Mouse (Mus musculus) intestine, embryonic 14.5 days (tissue): ENCODE data around the gene Usb1. TPM values are rescaled to one million over a fixed set of nuclear protein-coding genes. Genes with fewer than 3 reads are reported as not detected.
A peak's percentile ranks its signal among the peaks of the same experiment; 100 is the strongest.

ENCODE experiments used
- ATAC-seq: fragments of 200-750 bp; cut with Nextera tagmentation; replicated peaks from 2 replicates; pipeline ENCODE4 v1.8.0; 2017; ENCODE audit warnings: low read depth, moderate number of reproducible peaks, moderate TSS enrichment, moderate library complexity; ENCODE audit not compliant: low FRiP score, low TSS enrichment
- DNase-seq: peaks from one replicate; pipeline ENCODE4 v3.0.0-alpha.2; 2018; ENCODE audit warnings: low spot score
- H3K27ac ChIP-seq: fragments of 300-500 bp; sonication (generic); 2 replicates; pipeline ENCODE4 v1.5.1; 2014; ENCODE audit warnings: low read depth, mild to moderate bottlenecking, control low read depth
- H3K27me3 ChIP-seq: fragments of 300-500 bp; sonication (generic); replicated peaks from 2 replicates; pipeline ENCODE4 v1.6.1; 2014; ENCODE audit warnings: low read length, control low read depth; ENCODE audit not compliant: control insufficient read depth, insufficient read depth
- H3K36me3 ChIP-seq: fragments of 300-500 bp; sonication (generic); 2 replicates; pipeline ENCODE4 v1.6.1; 2014; ENCODE audit warnings: low read length, control low read depth; ENCODE audit not compliant: control insufficient read depth, insufficient read depth
- H3K4me1 ChIP-seq: fragments of 300-500 bp; sonication (generic); replicated peaks from 2 replicates; pipeline ENCODE4 v1.6.1; 2014; ENCODE audit warnings: low read length, control low read depth, mixed read lengths; ENCODE audit not compliant: control insufficient read depth, insufficient read depth
- H3K4me2 ChIP-seq: fragments of 300-500 bp; sonication (generic); 2 replicates; pipeline ENCODE4 v1.6.1; 2014; ENCODE audit warnings: low read length
- H3K4me3 ChIP-seq: fragments of 300-500 bp; sonication (generic); 2 replicates; pipeline ENCODE4 v1.5.1; 2014; ENCODE audit warnings: low read depth, low read length, control low read depth, mixed read lengths
- H3K9ac ChIP-seq: fragments of 300-500 bp; sonication (generic); 2 replicates; pipeline ENCODE4 v1.6.1; 2014; ENCODE audit warnings: mild to moderate bottlenecking, low read length
- H3K9me3 ChIP-seq: fragments of 300-500 bp; sonication (generic); 2 replicates; pipeline ENCODE4 v1.6.1; 2016; ENCODE audit warnings: low read length, control low read depth; ENCODE audit not compliant: control insufficient read depth
- WGBS: fragments of 180-500 bp; shearing (Covaris S2); extraction: QIAGEN DNeasy Blood & Tissue Kit; methylation state at CpG from one replicate; pipeline ENCODE4 v1.1.7; 2014; 5-methylcytosine and 5-hydroxymethylcytosine counted together
- polyA plus RNA-seq: library from polyadenylated mRNA; unstranded; fragments of >200 nt; fragmentation: Nextera tagmentation; extraction: Ambion mirVana; gene quantifications from 2 replicates; pipeline ENCODE4 v1.2.1, GENCODE M21; 2014

Usb1 gene
- polyA plus RNA-seq, 1 experiment from 2014 or later: 39.0 TPM

- Histone ChIP-seq H3K4me1 (no peaks in the 10 kb centered on the region), H3K9me3 (no peaks in the 10 kb centered on the region; the same call in 1 of the 2 replicates), H3K27ac (no peak overlapping the region), H3K9ac (no peak overlapping the region), H3K4me3 (no peak overlapping the region), H3K4me2 (no peak overlapping the region), H3K36me3 (no peaks in the 10 kb centered on the region), H3K27me3 (no peaks in the 10 kb centered on the region)
- DNase-seq: no peak
- 87% methylated on average over 10 of the region's 10 CpGs for WGBS
- no peak for ATAC-seq
Measured at GRCm38 (mm10) chr8:95387221-95387620, 55.1 kb downstream of the Usb1 start.

GRCm38 (mm10) chr8:95387936-95388335 lies 55.9 kb downstream of the Usb1 start:
- 79% methylated on average over 7 of the region's 7 CpGs for WGBS
- H3K4me1 ChIP-seq: no peaks in the 10 kb centered on the region
- H3K27ac ChIP-seq: no peak overlapping the region
- H3K9ac ChIP-seq: no peak overlapping the region
- H3K36me3 ChIP-seq: no peaks in the 10 kb centered on the region
- ATAC-seq (no peak), DNase-seq (no peak)
- H3K4me3 ChIP-seq: no peak overlapping the region
- no peaks in the 10 kb centered on the region; the same call in 1 of the 2 replicates for H3K9me3 ChIP-seq
- no peak overlapping the region for H3K4me2 ChIP-seq
- H3K27me3 ChIP-seq: no peaks in the 10 kb centered on the region

- Histone ChIP-seq H3K4me1 (peaks cover 3% of the 10 kb centered on the region; the same call in 1 of the 2 replicates), H3K9ac (no peak overlapping the region), H3K27ac (no peak overlapping the region), H3K27me3 (no peaks in the 10 kb centered on the region), H3K9me3 (no peaks in the 10 kb centered on the region), H3K4me3 (no peak overlapping the region), H3K36me3 (no peaks in the 10 kb centered on the region), H3K4me2 (no peak overlapping the region)
- 60% methylated on average over 4 of the region's 4 CpGs for WGBS
- DNase-seq (no peak), ATAC-seq (no peak)
Measured at GRCm38 (mm10) chr8:95390312-95390711, 58.2 kb downstream of the Usb1 start.

- ATAC-seq: no peak
- Histone ChIP-seq H3K9me3 (no peaks in the 10 kb centered on the region), H3K9ac (no peak overlapping the region), H3K4me3 (no peak overlapping the region), H3K27ac (no peak overlapping the region), H3K36me3 (no peaks in the 10 kb centered on the region), H3K4me1 (peaks cover 3% of the 10 kb centered on the region; the same call in 1 of the 2 replicates), H3K4me2 (no peak overlapping the region), H3K27me3 (no peaks in the 10 kb centered on the region)
- DNase-seq: no peak
- 83% methylated on average over 7 of the region's 7 CpGs for WGBS
Measured at GRCm38 (mm10) chr8:95391101-95391500, 59.0 kb downstream of the Usb1 start.

GRCm38 (mm10) chr8:95392604-95393003 lies 60.5 kb downstream of the Usb1 start:
- WGBS: 68% methylated on average over 5 of the region's 5 CpGs
- H3K4me1 ChIP-seq: peaks cover 6% of the 10 kb centered on the region; the same call in 1 of the 2 replicates
- H3K9me3 ChIP-seq: no peaks in the 10 kb centered on the region
- ATAC-seq: no peak
- no peak overlapping the region for H3K9ac ChIP-seq
- 0 out of 2 replicates have a peak overlapping the region, but pooled peaks have one; percentile 33 for H3K27ac ChIP-seq
- no peak overlapping the region for H3K4me2 ChIP-seq
- no peaks in the 10 kb centered on the region for H3K36me3 ChIP-seq
- H3K27me3 ChIP-seq: no peaks in the 10 kb centered on the region
- H3K4me3 ChIP-seq: no peak overlapping the region
- no peak for DNase-seq

- peaks cover 6% of the 10 kb centered on the region; the same call in 1 of the 2 replicates for H3K4me1 ChIP-seq
- ATAC-seq (peak; percentile 26; the same call in 1 of the 2 replicates), DNase-seq (no peak)
- H3K9me3 ChIP-seq: no peaks in the 10 kb centered on the region
- no peak overlapping the region for H3K9ac ChIP-seq
- WGBS: 25% methylated on average over 8 of the region's 8 CpGs
- H3K27ac ChIP-seq: 0 out of 2 replicates have a peak overlapping the region, but pooled peaks have one; percentile 20
- no peaks in the 10 kb centered on the region for H3K27me3 ChIP-seq
- no peak overlapping the region for H3K4me3 ChIP-seq
- no peak overlapping the region for H3K4me2 ChIP-seq
- H3K36me3 ChIP-seq: no peaks in the 10 kb centered on the region
Measured at GRCm38 (mm10) chr8:95395186-95395918, 63.3 kb downstream of the Usb1 start.

- peaks cover 6% of the 10 kb centered on the region; the same call in 1 of the 2 replicates for H3K4me1 ChIP-seq
- H3K4me3 ChIP-seq: no peak overlapping the region
- WGBS: 46% methylated on average over 11 of the region's 11 CpGs
- DNase-seq (no peak), ATAC-seq (no peak)
- no peaks in the 10 kb centered on the region for H3K27me3 ChIP-seq
- H3K9me3 ChIP-seq: no peaks in the 10 kb centered on the region
- no peaks in the 10 kb centered on the region for H3K36me3 ChIP-seq
- no peak overlapping the region for H3K4me2 ChIP-seq
- H3K27ac ChIP-seq: no peak overlapping the region
- no peak overlapping the region for H3K9ac ChIP-seq
Measured at GRCm38 (mm10) chr8:95396752-95397151, 64.7 kb downstream of the Usb1 start.
